Mouse (Mus musculus) liver, adult 2 months (tissue): ENCODE measurements around the gene Klc4. TPM values are rescaled to one million over a fixed set of nuclear protein-coding genes. Genes with fewer than 3 reads are reported as not detected.

Experiments used
- DNase-seq: peaks from one replicate; pipeline ENCODE4 v3.0.0-alpha.2; 2011; ENCODE audit warnings: low read depth, low spot score; ENCODE audit errors: extremely low read depth
- H3K27ac ChIP-seq: fragments of 200-500 bp; replicated peaks from 2 replicates; pipeline ENCODE4 v1.5.1; 2012; ENCODE audit warnings: low read depth, mild to moderate bottlenecking, control low read depth, inconsistent platforms, low read length; ENCODE audit not compliant: insufficient read depth
- H3K27me3 ChIP-seq: fragments of 200-500 bp; 2 replicates; pipeline ENCODE4 v1.6.1; 2012; ENCODE audit warnings: mild to moderate bottlenecking, moderate library complexity, low read length, inconsistent platforms; ENCODE audit not compliant: control insufficient read depth, insufficient read depth
- H3K36me3 ChIP-seq: fragments of 200-500 bp; 2 replicates; pipeline ENCODE4 v1.6.1; 2012; ENCODE audit warnings: low read length, inconsistent platforms; ENCODE audit not compliant: control insufficient read depth, insufficient read depth
- H3K4me1 ChIP-seq: fragments of 200-500 bp; 2 replicates; pipeline ENCODE4 v1.6.1; 2011; ENCODE audit warnings: low read length; ENCODE audit not compliant: control insufficient read depth, insufficient read depth
- H3K4me3 ChIP-seq: fragments of 200-500 bp; 2 replicates; pipeline ENCODE4 v1.5.1; 2011; ENCODE audit warnings: low read depth, mild to moderate bottlenecking, control low read depth, low read length, moderate library complexity; ENCODE audit not compliant: insufficient read depth
- H3K79me2 ChIP-seq: fragments of 200-500 bp; 2 replicates; pipeline ENCODE4 v1.6.1; 2012; ENCODE audit warnings: inconsistent platforms, mild to moderate bottlenecking, low read length, moderate library complexity; ENCODE audit not compliant: control insufficient read depth, insufficient read depth
- H3K9ac ChIP-seq: fragments of 200-500 bp; 2 replicates; pipeline ENCODE4 v1.6.1; 2012; ENCODE audit warnings: low read depth, mild to moderate bottlenecking, control low read depth, inconsistent platforms, low read length
- CTCF ChIP-seq: fragments of 200-500 bp; IDR thresholded peaks from 2 replicates; pipeline ENCODE4 v1.5.1; 2011; ENCODE audit warnings: low read depth, low read length, control low read depth
- POLR2A ChIP-seq: fragments of 200-500 bp; IDR thresholded peaks from 2 replicates; pipeline ENCODE4 v1.6.1; 2011; ENCODE audit warnings: low read length, control low read depth; ENCODE audit not compliant: insufficient read depth; ENCODE audit errors: extremely low read depth
- WGBS: fragments of 180-500 bp; shearing (Covaris S2); methylation state at CpG from one replicate; pipeline ENCODE4 v1.1.7; 2018; 5-methylcytosine and 5-hydroxymethylcytosine counted together
- polyA plus RNA-seq: library from polyadenylated mRNA; depleted of rRNA; stranded (reverse); fragments of >200 nt; gene quantifications from 2 replicates; pipeline ENCODE4 v1.2.3, GENCODE M21; 2012; rRNA removed
- total RNA-seq: library from RNA; depleted of rRNA; stranded (reverse); fragments of >200 nt; gene quantifications from 2 replicates; pipeline ENCODE4 v1.2.3, GENCODE M21; 2014; rRNA removed

The Klc4 gene
- total RNA-seq = 48.1 and 49.0 TPM in 2 replicates
- polyA plus RNA-seq = 46.6 and 55.5 TPM in 2 replicates

- TF ChIP-seq CTCF (no peak), POLR2A (0 out of 2 replicates have a peak, but pooled peaks have one; percentile 30)
- peak within 1 kb of the TSS; percentile 95 for H3K4me3 ChIP-seq
- H3K79me2 ChIP-seq = peaks cover 5% of the 10 kb centered on the region; the same call in 1 of the 2 replicates
- peaks cover 15% of the 10 kb centered on the region; the same call in 1 of the 2 replicates for H3K36me3 ChIP-seq
- peak; percentile 90 for DNase-seq
- H3K9ac ChIP-seq = peak within 1 kb of the TSS; percentile 92
- WGBS = under 1% methylated on average over 52 of the region's 53 CpGs
- peaks cover 8% of the 10 kb centered on the region for H3K4me1 ChIP-seq
- no peaks in the 10 kb centered on the region for H3K27me3 ChIP-seq
- H3K27ac ChIP-seq = peak within 1 kb of the TSS; percentile 99
Observed at GRCm38 (mm10) chr17:46645561-46646321, at the start of gene Klc4, which contains the start of gene Mrpl2. TSS of gene Klc4 (minus strand) at chr17:46646022. TSS of gene Mrpl2 (plus strand) at chr17:46646229.

GRCm38 (mm10) chr17:46694517-46695063 is 48.8 kb upstream of the Klc4 start:
- TF ChIP-seq POLR2A (no peak), CTCF (no peak)
- WGBS = 84% methylated on average over 1 of the region's 1 CpGs
- Histone ChIP-seq H3K9ac (no peak overlapping the region), H3K36me3 (no peaks in the 10 kb centered on the region), H3K79me2 (peaks cover 8% of the 10 kb centered on the region; the same call in 1 of the 2 replicates), H3K4me1 (no peaks in the 10 kb centered on the region), H3K27me3 (no peaks in the 10 kb centered on the region), H3K27ac (no peak overlapping the region), H3K4me3 (no peak overlapping the region)
- no peak for DNase-seq

DNA sequence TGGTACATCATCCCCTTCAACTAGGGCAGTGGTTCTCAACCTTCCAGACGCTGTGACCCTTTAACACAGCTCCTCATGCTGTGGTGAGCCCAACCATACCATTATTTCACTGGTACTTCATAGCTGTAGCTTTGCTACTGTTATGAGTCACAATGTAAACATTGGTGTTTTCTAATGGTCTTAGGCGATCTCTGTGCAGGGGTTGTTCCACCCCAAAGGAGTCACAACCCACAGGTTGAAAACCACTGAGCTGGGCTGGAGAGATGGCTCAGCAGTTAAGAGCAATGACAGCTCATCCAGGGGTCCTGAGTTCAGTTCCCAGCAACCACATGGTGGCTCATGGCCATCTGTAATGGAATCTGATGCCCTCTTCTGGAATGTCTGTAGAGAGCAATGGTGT is 45.6 kb upstream of the Klc4 start:
- Histone ChIP-seq H3K79me2 (peaks cover 3% of the 10 kb centered on the region; the same call in 1 of the 2 replicates), H3K9ac (no peak overlapping the region), H3K4me3 (no peak overlapping the region), H3K27ac (no peak overlapping the region), H3K36me3 (no peaks in the 10 kb centered on the region), H3K27me3 (no peaks in the 10 kb centered on the region), H3K4me1 (no peaks in the 10 kb centered on the region)
- DNase-seq = no peak
- 96% methylated on average over 2 of the region's 2 CpGs for WGBS
- TF ChIP-seq CTCF (no peak), POLR2A (no peak)

GRCm38 (mm10) chr17:46690665-46691064 is 44.8 kb upstream of the Klc4 start:
- H3K27ac ChIP-seq = no peak overlapping the region

GRCm38 (mm10) chr17:46685913-46686312 is 40.1 kb upstream of the Klc4 start:
- no peak overlapping the region for H3K27ac ChIP-seq
- H3K79me2 ChIP-seq = no peaks in the 10 kb centered on the region
- TF ChIP-seq POLR2A (no peak), CTCF (no peak)
- H3K9ac ChIP-seq = no peak overlapping the region
- no peaks in the 10 kb centered on the region for H3K36me3 ChIP-seq
- WGBS = 90% methylated on average over 6 of the region's 6 CpGs
- no peaks in the 10 kb centered on the region for H3K27me3 ChIP-seq
- H3K4me1 ChIP-seq = peaks cover 5% of the 10 kb centered on the region
- no peak for DNase-seq
- H3K4me3 ChIP-seq = no peak overlapping the region

More at GRCm38 (mm10) chr17:46690665-46691064, 44.8 kb upstream of the Klc4 start:
- H3K79me2 ChIP-seq = peaks cover 3% of the 10 kb centered on the region; the same call in 1 of the 2 replicates
- no peaks in the 10 kb centered on the region for H3K27me3 ChIP-seq
- no peak overlapping the region for H3K4me3 ChIP-seq
- no peak overlapping the region for H3K9ac ChIP-seq
- no peak for DNase-seq
- H3K36me3 ChIP-seq = no peaks in the 10 kb centered on the region
- WGBS = 95% methylated on average over 12 of the region's 12 CpGs
- no peak for TF ChIP-seq CTCF
- TF ChIP-seq POLR2A = no peak
- no peaks in the 10 kb centered on the region for H3K4me1 ChIP-seq
